Mouse (Mus musculus) ZHBTc4 (cell line): ENCODE results near the gene Cadm1.

Experiments used
- DNase-seq: peaks from one replicate; pipeline ENCODE4 v3.0.0-alpha.2; 2011; ENCODE audit warnings: low read depth, low spot score

Gene Cadm1

DNA sequence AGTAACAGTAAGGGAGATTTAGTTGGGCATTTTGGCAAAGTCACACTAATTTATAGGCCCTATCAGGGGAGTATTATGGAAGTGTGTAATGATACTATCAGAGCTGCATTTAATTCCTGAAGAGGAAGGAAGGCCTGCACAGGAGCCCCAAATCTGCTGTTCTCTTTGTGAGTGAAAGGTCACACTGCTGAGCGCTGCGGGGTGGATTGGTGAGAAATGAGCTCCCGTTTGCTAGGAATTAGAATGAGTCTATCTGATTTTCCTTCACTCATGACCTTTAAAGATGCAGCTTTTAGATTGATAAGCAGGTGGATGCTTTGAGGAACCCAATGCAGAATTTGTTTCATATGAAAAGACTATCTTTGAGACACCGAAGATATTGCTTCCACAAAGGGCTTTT, 208.8 kb downstream of the Cadm1 start:
- no peak for DNase-seq

DNA sequence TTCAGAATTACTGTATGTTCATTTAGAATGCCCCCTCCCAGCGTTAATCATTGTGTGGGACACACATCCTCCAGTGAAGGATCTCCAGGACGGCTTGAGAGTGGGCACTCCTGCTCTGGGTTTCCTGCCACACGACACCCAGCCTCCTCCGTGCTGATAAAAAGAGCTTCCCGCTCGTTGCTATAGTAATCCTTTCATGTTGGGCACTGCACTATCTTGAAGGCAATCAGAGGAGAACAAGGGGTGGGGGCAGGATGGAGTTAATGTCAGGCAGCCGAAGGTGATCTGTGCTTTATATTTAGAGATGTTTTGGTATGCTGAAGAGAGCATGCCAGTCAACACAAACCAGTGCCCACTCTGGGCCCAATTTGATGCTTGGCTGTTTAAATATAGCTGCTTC, 209.3 kb downstream of the Cadm1 start:
- DNase-seq = no peak

DNA sequence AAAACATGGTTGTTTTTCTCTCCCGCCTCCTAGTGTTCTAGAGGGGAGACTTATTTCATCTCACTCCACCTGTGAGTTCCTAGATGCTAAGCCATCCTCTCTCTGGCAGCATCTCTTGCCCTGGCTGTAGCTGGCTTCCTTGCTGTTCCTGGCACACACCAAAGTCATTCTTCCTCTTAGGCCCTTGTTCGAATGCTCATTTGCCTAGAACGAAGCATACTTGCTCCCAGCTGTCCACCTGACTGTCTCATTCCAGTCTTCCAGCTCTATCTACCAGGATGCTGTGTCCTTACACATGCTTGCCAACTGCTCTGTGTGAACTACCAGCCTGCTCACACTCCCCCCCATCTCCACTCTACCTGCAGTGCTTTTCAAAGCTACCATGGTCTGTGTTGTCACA, 211.8 kb downstream of the Cadm1 start:
- no peak for DNase-seq

DNA sequence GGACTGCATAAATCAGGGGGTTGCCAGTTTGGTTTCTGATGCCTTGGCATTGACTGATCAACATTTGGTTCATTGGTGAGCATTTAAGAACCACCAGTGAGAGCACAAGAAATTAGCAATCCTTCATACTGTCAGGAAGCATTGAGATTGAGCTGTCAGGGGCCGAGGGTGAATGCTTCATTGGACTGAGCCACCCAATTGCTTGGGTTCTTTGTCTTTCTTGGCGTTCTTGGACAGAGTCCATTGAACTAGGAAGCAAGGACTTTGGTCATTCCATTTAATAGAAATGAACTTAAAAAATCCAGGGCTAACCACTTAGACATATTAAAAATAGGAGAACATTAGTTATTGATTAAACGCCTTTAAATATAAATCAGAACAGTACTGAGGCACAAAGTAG, 214.9 kb downstream of the Cadm1 start:
- no peak for DNase-seq

DNA sequence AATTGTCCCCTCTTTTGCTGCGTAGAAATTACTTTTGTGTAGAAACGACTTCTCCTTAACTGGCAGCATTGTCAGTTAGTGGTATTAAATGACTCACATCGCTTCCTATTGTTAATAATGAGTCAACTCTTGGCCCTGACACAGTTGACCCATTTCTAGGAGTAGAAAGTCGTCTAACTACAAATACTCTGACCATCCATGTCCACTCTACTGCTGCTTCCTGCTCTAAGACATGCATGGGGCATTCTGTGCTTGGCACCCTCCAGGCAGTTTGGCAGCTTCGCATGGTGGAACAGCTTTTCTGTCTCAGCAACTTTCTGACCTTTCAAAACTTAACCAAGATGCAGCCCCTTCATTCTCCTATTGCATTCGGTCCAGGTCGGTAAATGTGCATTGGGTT, 215.7 kb downstream of the Cadm1 start:
- no peak for DNase-seq

DNA sequence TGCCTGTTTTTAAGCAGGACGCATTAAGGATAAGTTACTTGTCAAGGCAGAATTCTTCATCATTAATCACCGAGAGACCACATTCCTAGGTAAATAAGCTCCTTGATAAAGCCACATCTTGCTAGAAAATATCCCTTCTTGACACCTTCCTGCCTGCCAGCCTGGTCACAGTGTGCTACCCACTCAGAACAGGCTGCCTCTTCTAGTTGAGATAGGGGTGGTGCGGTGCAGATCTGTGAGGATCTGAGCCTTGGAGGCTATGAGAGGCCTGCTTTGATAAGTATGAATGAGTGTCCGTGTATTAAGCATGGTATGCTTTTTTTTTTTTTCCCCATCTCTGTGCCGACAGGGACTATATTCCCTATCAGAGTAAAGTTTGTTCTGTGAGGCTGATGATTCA, 219.2 kb downstream of the Cadm1 start:
- no peak for DNase-seq

DNA sequence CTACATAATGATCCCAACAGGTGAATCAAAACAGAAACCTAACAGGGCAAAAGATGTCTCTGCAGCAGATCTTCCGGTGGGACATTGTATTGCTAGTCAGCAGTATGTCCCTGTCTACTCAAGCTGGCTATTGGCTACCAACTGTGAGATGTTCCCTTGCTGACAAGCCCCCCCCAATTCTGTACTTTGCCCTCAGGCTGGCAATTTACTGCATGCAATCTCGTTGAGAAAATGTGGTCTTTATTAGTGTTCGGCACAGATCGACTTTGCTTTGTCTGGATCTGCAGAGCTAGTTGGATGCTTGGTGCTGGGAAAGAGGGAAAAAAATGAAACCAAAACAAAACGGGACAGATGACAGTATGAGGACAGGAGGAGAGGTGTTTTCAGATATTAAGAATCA, 222.5 kb downstream of the Cadm1 start:
- no peak for DNase-seq

DNA sequence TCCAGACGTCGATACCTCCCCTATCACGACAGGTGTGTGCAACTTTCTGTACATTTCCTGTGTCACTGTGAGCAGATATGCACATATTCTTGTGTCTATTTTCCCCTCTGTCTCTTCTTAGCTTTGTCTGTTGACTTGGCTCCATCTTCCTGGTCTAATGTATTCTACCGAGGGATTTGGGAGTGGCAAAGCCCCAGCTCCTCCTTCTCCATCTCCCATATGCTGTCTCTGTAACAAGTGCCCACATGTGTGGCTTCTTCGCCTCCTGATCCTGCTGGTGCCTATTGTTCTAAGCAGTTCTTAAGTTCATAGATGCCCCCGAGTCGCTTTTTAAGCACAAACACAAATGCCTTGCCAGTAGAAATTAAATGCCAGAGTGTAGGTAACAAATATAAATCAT, 223.2 kb downstream of the Cadm1 start:
- DNase-seq = no peak

DNA sequence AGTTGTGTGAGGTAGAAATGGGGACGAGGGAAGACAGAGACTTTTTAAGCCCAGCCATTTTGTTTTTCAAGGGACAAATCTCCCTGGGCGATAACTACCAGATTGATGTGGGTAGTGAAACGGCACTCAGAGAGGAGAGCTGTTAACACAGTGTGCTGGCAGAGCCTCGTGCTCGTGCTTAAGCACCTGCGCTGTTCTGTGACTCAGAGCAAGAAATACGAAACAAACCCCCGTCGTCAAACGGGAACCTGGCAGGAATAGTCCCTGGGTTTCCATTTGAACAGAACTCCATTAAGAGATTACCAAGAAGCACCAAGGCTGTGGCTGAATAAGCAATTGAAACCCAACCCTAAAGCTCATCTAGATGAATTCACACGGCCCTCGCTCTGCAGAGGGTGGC, 225.1 kb downstream of the Cadm1 start:
- DNase-seq = no peak

DNA sequence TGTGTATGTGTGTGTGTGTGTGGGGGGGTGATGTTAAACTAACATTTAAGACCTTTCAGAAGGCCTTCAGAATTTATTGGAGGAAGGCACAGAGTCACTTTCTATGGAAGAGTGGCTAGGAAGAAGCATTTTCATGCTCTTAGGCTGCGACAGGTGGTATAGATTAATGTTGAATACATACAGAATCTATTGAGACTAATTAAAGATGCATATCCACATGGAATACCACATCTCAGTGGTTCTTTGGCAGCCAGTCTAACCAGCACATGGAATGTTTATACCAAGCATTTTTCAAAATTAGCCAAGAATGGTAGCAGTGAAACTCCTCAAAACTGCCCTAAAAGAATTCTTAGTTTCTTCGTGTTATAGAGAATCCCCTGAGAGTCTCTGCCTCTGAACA, 227.8 kb downstream of the Cadm1 start:
- no peak for DNase-seq

DNA sequence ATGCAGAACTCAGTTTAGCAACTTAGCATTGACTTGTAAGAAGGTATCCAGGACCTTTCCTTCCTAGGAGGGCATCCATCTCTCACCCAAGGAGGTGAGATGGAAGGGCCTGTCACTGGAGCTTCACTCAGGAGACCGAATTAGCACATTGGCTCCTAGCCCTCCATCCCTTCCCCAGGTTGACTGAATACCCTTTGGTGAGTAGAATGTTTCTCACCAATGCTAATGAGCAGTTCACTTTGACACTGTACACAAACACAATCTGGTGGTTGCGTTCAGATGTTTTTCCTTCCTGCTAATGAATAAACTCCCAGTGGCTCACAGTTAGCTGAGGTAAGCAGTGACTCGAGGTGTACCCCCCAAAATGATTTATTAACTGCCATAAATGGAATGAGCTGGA, 228.3 kb downstream of the Cadm1 start:
- no peak for DNase-seq

DNA sequence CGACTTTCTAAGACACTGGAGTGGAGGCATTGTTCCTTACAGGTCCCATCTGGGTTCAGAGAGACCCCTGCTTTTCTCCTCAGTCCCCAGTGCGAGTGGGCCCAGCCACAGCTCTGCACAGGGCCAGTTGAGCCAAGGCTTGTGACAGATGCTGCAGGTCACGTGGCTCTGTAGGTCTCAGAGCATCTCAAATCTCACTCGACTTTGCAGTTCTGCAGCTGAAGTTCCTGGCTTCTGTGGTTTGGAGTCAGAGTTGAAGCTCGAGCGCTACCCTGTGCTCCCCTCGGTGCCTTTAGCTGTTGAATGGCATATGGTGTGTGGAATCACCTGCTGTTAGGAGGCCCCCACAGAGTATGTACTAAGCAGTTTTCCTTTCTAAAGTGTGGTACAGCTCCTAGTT, 229.8 kb downstream of the Cadm1 start:
- DNase-seq = no peak

DNA sequence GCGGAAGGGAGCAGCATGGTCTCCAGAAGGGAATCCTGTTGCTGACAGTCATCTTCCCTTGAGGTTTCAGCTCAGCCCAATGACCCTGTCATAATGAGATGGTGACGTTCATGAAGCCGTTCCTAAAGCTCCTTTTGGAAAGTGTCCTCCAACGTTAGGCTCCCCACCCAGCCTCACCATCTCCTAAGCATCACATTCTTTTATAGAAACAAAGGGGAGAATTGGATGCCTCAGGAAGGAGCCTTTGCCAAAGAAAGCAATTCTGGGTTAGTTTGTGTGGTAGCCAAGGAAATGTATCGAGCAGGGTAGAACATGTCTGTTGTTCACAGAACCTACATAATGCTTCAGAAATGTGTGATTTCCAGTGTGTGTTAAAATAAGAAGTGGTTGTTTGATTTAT, 231.6 kb downstream of the Cadm1 start:
- DNase-seq = no peak

DNA sequence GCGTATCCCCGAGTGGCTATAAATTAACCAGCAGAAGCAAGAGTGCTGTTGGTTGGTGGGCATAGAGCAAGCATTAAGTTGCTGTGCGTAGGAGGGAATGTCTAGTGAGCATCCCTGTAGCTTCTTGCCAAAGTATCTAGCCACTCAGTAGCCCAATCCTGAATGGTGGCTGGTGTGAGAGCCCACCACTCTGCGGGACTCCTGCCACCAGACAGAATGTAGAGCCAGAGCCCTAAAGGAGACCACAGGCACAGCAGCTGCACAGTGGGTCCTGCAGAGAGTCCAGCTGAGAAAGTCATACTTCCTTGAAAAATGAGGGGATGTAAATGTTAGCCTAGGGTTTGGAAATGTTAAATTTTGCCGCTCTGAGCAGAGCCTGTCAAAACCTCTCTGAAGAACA, 232.9 kb downstream of the Cadm1 start:
- no peak for DNase-seq

DNA sequence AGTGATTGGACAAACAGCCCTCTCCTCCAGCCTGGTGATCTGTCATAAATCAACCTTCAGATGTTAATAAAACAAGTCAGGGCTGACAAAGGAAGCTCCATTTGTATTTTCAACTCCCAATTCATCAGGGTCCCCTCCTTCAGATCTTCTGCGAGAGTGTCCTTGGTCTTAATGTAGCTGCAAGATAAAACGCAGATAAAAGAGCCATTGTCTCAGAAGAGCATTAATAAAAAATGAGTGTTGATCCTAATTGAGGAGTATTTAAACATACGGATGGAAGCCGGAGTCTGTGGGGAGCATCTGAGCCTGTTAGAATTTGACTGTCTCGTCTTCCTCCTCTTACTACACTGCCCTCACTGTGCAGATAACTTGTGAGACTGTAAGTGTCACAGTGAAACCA, 234.9 kb downstream of the Cadm1 start:
- DNase-seq = no peak

DNA sequence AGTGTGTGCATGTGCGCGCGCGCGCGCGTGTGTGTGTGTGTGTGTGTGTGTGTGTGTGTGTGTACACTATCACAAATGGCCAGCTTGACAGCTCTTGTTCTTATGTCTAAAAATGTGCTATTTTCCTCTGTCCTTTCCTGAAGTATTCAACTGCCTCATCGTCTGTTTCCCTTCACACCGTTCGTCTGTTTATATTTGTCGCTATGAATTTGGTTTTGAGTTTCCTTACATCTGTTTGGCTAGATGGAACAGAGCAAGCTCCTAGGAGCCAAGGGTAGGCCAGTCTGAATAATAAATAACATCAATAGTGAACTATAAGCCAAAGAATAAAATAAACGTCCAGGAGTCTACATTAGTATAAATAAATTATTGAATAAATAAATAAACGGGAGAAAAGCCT, 235.3 kb downstream of the Cadm1 start:
- DNase-seq = no peak

DNA sequence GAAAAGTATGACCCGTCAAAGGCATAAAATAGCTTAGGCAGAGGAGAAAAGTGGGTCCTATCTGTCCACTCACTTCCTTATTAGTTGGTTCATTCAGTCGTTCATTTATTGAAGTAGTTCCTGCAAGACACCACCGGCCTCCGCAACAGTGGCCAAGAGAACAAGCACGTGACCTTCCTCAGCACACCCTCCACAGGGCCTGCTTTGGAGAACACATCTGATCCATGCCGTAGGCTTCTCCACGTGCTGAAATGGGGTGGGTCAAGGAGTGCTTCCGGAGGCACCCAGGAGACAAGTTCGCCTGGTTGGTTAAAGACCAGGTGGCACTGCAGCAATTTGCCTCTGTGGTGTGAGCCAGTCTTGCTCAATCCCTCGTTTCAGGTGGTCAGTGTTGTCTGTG, 236.4 kb downstream of the Cadm1 start:
- DNase-seq = no peak

DNA sequence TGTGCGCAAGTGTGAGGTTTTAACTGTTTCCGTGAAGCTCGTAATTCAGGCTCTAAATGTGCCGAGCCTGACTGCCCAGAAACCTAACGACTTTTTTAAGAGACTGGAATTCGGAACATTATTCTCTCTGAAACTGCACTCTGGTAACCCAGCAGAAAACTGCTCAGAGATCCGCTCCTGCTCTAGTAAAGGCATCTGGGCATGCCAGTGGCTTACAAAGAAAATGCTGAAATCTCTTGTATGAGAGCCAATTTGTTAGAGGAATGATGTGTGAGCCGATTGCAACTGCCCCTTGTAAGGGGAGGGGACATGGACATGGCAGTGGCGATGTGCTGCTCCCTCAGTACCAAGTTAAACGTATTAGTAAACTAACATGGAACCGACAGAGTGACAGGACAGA, 240.9 kb downstream of the Cadm1 start:
- DNase-seq = no peak

DNA sequence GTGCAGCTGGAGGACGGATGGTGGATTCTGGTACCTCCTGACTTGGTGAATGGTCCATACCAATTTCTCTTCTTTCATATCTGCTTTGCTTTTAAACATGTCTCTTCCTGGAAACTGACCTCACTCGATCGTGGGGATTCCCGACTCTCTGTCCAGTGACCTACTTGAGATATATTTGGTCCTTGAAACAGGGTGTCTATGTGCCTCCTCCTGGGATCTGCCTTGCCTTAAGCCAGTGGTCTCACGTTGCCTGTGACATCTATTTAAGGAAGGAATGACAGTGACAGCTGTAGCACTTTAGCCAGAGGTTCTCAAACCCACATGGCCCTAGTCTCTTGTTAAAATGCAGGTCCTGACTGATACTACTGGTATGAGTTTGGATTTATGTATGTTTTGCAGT, 242.0 kb downstream of the Cadm1 start:
- DNase-seq = no peak

DNA sequence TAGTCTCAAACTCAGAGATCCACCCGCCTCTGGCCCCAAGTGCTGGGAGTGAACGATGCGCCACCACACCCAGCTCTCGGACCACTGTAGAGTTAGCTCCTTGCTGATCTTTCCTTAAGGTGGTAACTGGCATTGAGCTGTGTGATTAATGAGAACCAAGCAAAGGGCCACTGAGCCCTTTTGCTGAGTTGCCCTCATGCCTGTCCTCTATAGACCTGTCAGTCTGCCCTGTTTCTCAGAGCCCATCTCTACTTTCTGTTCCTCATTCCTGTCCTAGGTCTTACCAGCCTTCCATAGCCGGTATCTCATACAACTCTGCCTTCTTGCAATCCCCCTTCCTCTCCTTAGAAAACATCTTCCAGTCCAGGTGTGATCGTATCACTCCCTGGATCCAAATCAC, 242.8 kb downstream of the Cadm1 start:
- DNase-seq = no peak

DNA sequence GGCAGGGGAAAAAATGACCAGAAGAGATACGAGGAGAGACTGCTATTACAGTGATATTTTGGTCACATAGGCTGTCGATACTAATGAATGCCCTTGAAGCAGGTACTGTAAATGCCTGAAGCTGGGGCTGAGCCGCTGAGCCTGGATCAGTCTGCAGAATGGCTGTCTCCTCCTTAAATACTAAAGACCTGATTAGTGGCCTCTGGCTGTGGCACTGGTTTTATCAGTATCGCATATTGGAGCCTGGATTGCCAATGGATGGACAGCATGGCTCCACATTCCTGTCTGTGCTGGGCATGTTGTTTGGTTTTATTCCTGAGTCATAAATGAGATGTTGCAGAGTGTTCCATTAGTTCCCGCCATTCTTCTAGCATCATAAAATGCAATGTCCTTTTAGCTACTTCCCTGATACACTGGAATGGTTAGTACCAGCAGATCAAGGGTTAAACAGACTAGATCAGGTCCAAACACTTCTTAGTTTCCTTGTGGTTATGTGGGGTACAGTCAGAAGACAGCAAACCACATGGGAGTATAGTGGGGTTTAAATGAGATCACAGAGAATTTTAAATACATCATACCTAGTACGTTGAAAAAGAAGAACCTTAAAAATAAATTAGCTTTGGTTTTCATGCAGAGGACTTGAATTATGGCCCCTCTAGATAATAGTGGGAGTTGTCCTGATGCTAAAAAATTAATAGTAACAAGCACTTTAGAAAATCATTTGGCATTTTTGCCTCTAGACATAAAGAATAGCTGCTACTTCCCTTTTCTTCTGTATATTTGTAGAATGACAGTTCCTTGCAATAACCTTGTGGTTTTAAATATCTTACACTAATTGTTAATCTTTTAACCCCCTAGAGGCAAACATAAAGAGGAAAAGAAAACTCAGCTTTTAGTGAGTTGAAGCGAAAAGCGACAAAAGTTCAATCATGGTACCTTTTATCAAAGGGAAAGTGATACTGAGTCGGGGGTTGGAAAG, 247.3 kb downstream of the Cadm1 start:
- no peak for DNase-seq

DNA sequence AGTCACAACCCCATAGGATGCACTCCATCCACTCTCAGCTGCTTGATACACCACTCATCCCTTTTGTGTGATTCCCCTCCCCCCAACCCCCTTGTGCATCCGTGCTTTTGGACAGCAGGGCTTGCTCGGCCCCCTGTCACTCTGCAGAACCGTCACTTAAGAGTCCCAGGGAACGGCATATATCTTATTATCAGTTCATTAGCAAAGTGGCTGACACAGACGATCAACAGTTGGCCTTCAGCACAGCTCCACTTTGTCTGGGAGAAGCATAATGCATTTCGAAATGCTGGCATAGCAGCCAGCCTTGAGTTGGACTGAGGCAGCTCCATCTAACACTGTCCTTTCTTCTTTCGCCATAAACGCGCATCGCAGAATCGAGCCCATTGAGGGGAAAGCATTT, 248.5 kb downstream of the Cadm1 start:
- no peak for DNase-seq

DNA sequence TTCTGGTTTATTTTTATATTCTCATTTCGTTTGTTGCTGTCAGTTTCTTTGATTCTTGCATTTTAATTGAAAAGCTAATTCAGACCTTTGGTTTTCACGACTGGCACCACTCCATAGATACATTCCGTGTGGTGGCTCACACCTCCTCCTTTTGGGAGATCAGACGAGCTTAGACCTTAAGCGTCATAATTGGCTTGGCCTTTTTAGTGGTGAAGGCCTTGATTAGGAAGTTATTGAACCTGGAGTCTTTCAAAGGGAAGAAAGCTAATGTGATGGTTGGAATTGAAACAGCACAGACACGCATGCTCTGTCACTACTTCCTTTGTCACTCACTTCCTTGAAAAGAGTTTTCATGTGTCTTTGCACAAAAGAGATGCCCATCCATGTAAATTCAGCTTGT, 249.3 kb downstream of the Cadm1 start:
- no peak for DNase-seq

DNA sequence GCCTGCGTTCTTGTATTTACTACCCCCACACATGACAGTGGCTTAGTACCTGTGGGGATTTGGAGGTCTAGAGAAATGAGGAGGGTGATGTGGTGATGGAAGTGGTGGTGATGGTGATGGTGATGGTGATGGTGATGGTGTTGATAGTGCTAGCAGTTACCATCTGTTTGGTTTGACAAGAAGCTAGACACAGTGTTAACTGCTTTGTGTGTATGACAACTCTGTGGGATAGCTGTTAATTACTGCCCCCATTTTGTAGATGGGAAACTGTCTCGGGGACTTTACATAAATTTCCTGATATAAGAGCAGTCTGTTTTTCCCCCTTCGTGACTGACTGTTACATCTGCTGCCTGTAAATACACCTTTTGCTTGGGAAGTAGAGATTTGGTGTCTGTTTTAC, 256.7 kb downstream of the Cadm1 start:
- no peak for DNase-seq
